Mouse (Mus musculus): ENCODE data around the gene Gca. TPM values are rescaled to one million over a fixed set of nuclear protein-coding genes. Genes with fewer than 3 reads are reported as not detected.

The Gca gene
- 2.8 and 3.6 TPM in 2 replicates for polyA plus RNA-seq (2016; fragmentation: Nextera tagmentation; extraction: Ambion mirVana)

DNA sequence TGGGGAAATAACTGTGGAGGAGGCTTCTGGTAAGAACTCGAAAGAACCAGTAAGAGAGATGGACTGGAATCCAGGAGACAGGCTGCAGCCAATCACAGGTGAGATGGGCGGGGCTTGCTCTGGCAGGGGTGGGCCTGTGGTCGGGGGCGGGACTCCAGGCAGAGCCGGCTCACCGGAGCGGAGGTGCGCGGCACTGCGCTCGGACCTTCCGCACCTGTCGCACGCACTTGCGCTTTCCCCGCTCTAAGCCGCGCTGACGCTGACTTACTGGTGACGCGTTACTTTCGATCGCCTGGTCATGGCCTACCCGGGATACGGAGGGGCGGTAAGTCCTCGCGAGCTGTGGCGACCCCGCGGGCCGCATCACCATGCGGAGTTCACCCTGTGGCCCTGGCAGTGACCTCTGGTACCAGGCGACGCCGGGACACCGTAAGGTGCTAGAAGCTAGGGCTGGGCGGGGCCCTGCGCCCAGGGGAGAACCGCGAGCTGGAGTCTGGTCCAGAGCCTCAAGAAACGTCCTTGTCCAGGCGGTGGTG is at the start of gene Gca:
Gene Gca, plus strand, starts transcription at position 151 of the 536 bp plus-strand sequence.
- no peaks in the 10 kb centered on the region for H3K36me3 ChIP-seq
- peak; percentile 98 for ATAC-seq (ENCODE audit: low FRiP score, low read depth)
- H3K9me3 ChIP-seq: no peaks in the 10 kb centered on the region
- peak within 1 kb of the TSS; percentile 55 for H3K9ac ChIP-seq (replicated peaks)
- H3K4me2 ChIP-seq (replicated peaks): peak within 1 kb of the TSS; percentile 93
- H3K4me1 ChIP-seq: no peaks in the 10 kb centered on the region
- WGBS: under 1% methylated on average over 43 of the region's 43 CpGs
- H3K4me3 ChIP-seq: peak within 1 kb of the TSS; percentile 67
- no peak within 1 kb of the TSS for H3K27ac ChIP-seq (replicated peaks)
- H3K27me3 ChIP-seq: no peaks in the 10 kb centered on the region

DNA sequence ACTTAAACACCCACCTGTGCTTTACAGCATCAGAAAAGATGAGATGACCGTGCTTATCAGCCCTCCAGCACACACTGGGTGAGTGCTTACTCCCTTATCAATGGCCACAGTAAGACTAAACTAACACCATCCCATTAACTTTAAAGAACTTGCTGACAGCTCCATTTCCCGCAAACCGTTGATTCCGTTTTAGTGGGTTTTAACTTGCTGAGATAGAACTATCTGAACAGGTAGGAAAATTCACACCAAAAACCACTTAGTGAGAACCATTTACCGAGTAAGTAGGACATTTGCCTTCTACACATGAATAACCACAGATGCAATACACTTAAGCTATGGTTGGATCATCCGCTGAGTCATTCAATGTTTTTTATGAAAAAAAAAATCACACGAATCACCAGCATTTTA is 45.1 kb upstream of the Gca start:
- H3K9me3 ChIP-seq: no peaks in the 10 kb centered on the region
- ATAC-seq (ENCODE audit: low FRiP score, low read depth): no peak
- no peak overlapping the region for H3K4me3 ChIP-seq

DNA sequence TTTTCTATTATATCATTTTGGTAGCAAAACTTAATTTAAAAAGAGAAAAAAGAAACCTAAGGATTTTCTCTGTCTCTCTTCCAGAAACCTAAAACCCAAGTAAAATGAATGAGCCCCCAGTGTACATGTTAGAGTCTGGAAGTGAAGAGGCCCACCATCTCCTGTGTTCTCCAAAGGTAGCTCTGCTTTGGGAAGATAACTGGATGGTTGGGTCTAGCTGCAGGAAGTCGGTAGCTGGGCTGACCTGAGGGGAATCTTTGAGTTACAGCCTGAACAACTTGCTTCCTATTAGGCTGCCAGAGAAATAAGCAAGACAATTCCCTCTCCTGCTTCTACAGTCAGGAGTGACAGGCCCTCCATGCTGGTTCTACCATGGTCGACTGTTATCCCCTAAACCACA is 44.4 kb upstream of the Gca start:
- H3K27ac ChIP-seq (replicated peaks): no peak overlapping the region
- no peak for ATAC-seq (ENCODE audit: low FRiP score, low read depth)
- H3K9me3 ChIP-seq: no peaks in the 10 kb centered on the region
- no peaks in the 10 kb centered on the region for H3K36me3 ChIP-seq
- H3K4me3 ChIP-seq: no peak overlapping the region
- H3K4me1 ChIP-seq: no peaks in the 10 kb centered on the region
- no peak overlapping the region for H3K9ac ChIP-seq (replicated peaks)
- no peak overlapping the region for H3K4me2 ChIP-seq (replicated peaks)
- 63% methylated on average over 2 of the region's 2 CpGs for WGBS
- no peaks in the 10 kb centered on the region for H3K27me3 ChIP-seq

More for the DNA sequence above, 45.1 kb upstream of the Gca start:
- Histone ChIP-seq H3K36me3 (no peaks in the 10 kb centered on the region), H3K27ac (replicated peaks) (no peak overlapping the region), H3K27me3 (no peaks in the 10 kb centered on the region), H3K9ac (replicated peaks) (no peak overlapping the region), H3K4me2 (replicated peaks) (no peak overlapping the region), H3K4me1 (no peaks in the 10 kb centered on the region)
- WGBS: 88% methylated on average over 7 of the region's 7 CpGs

DNA sequence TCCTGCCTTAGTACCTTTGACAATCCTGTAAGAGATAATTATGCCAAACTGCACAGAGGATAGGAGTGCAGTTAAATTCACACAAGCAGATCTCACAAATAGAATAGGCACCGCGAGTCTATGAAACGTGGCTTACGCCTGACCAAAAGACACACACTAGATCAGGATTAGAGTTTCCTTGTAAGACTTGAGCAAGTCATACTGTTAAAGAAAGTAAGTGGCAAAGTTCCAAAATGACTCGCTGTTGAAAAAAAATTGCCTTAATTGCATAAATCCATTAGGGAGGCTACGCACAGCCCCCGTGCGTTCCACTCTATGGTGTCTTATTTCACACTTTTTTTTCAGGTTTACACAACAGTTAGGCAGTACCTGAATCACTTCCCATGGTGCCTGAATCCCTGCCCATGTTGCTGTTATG is 41.1 kb upstream of the Gca start:
- Histone ChIP-seq H3K4me2 (replicated peaks) (no peak overlapping the region), H3K9ac (replicated peaks) (no peak overlapping the region), H3K27ac (replicated peaks) (no peak overlapping the region), H3K27me3 (no peaks in the 10 kb centered on the region), H3K36me3 (no peaks in the 10 kb centered on the region), H3K4me1 (no peaks in the 10 kb centered on the region), H3K9me3 (no peaks in the 10 kb centered on the region), H3K4me3 (no peak overlapping the region)
- ATAC-seq (ENCODE audit: low FRiP score, low read depth): no peak
- WGBS: 90% methylated on average over 8 of the region's 8 CpGs

DNA sequence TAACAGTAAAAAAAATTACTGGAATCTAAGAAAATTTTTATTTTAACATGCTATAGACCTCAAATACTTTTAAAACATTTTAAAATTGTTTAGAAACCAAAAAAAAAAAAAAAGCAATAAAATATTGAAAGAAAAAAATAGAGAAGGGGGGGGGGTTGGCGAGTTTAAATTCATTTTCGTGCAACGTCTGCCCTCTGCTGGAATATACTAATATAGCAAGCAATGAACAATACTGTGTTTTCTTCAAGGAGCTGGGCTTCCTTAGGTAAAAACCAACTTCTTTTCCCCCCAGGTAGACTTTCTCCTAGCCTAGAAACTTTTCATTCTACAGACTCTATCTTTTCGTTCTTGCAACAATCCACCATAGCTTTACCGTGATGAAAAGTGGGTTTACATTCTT is 36.4 kb upstream of the Gca start:
- WGBS: 13% methylated on average over 5 of the region's 5 CpGs
- ATAC-seq (ENCODE audit: low FRiP score, low read depth): no peak

DNA sequence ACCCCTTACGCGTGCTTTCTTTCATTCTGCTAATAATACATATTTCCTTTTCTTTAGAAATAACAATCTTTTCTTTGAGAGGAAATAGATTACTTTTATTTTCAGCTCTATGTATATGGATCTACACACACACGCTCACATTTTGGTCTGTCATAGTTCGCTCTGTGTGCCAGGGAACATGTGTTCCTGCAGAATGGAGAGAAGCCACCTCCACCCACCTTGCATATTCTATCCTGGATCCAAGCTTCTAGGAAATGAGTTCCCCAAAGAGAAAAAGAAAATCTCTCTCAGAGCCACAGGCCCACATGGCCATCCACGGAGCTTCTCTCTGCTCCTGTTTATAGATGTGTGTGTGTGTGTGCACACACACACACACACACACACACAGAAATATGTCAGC is 35.7 kb upstream of the Gca start:
- no peak for ATAC-seq (ENCODE audit: low FRiP score, low read depth)
- no peak overlapping the region for H3K9ac ChIP-seq (replicated peaks)
- H3K4me2 ChIP-seq (replicated peaks): no peak overlapping the region
- no peaks in the 10 kb centered on the region for H3K27me3 ChIP-seq
- H3K27ac ChIP-seq (replicated peaks): no peak overlapping the region
- H3K4me1 ChIP-seq: no peaks in the 10 kb centered on the region
- H3K9me3 ChIP-seq: no peaks in the 10 kb centered on the region
- no peaks in the 10 kb centered on the region for H3K36me3 ChIP-seq
- WGBS: 93% methylated on average over 5 of the region's 5 CpGs
- no peak overlapping the region for H3K4me3 ChIP-seq

More for the DNA sequence above, 36.4 kb upstream of the Gca start:
- Histone ChIP-seq H3K4me1 (no peaks in the 10 kb centered on the region), H3K27ac (replicated peaks) (no peak overlapping the region), H3K27me3 (no peaks in the 10 kb centered on the region), H3K9me3 (no peaks in the 10 kb centered on the region), H3K36me3 (no peaks in the 10 kb centered on the region), H3K9ac (replicated peaks) (no peak overlapping the region), H3K4me2 (replicated peaks) (no peak overlapping the region), H3K4me3 (no peak overlapping the region)

DNA sequence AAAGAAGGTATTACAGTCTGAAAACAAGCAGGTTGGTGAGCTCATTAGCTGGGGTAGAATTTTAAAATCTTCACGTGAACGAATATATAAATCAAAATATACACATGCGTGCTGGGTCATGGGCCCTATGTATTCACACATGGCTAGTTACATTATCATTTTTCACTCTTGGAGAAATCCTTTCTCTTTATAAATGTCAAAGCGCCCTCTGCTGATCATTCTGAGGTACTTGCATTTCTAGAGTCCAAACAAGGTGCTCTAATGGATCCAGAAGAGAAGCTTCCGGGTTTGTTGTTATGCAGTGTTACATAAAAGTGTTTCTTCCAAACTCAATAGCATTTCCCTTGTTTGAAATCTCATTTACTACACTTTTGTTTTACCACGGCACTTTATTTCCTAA is 33.6 kb upstream of the Gca start:
- no peak overlapping the region for H3K4me2 ChIP-seq (replicated peaks)
- no peak overlapping the region for H3K27ac ChIP-seq (replicated peaks)
- no peaks in the 10 kb centered on the region for H3K36me3 ChIP-seq
- H3K4me1 ChIP-seq: no peaks in the 10 kb centered on the region
- no peak overlapping the region for H3K4me3 ChIP-seq
- no peak for ATAC-seq (ENCODE audit: low FRiP score, low read depth)
- H3K9ac ChIP-seq (replicated peaks): no peak overlapping the region
- WGBS: 28% methylated on average over 6 of the region's 6 CpGs
- no peaks in the 10 kb centered on the region for H3K9me3 ChIP-seq
- H3K27me3 ChIP-seq: no peaks in the 10 kb centered on the region

DNA sequence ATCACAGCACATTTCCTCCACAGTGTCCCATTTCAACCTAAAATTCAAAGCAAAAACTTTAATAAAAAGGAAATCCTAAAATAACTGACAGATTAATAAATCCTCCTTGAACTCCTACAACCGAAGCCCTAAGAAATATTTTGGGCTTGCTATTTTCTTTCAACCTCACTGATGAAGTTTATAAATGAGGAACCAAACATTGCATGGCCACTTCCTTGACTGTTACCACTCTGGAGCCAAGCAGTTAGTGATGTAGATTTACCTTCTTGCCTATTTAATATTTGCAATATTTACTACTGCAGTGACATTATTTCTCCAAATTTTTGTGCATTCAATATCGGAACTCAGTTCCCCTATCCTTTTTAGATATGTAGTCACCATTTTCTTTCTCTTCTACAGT is 24.2 kb upstream of the Gca start:
- Histone ChIP-seq H3K4me1 (no peaks in the 10 kb centered on the region), H3K27ac (replicated peaks) (no peak overlapping the region), H3K4me3 (no peak overlapping the region), H3K4me2 (replicated peaks) (no peak overlapping the region), H3K9ac (replicated peaks) (no peak overlapping the region), H3K36me3 (no peaks in the 10 kb centered on the region), H3K27me3 (peaks cover 3% of the 10 kb centered on the region; the same call in 1 of the 2 replicates), H3K9me3 (no peaks in the 10 kb centered on the region)
- 89% methylated on average over 2 of the region's 2 CpGs for WGBS
- no peak for ATAC-seq (ENCODE audit: low FRiP score, low read depth)

DNA sequence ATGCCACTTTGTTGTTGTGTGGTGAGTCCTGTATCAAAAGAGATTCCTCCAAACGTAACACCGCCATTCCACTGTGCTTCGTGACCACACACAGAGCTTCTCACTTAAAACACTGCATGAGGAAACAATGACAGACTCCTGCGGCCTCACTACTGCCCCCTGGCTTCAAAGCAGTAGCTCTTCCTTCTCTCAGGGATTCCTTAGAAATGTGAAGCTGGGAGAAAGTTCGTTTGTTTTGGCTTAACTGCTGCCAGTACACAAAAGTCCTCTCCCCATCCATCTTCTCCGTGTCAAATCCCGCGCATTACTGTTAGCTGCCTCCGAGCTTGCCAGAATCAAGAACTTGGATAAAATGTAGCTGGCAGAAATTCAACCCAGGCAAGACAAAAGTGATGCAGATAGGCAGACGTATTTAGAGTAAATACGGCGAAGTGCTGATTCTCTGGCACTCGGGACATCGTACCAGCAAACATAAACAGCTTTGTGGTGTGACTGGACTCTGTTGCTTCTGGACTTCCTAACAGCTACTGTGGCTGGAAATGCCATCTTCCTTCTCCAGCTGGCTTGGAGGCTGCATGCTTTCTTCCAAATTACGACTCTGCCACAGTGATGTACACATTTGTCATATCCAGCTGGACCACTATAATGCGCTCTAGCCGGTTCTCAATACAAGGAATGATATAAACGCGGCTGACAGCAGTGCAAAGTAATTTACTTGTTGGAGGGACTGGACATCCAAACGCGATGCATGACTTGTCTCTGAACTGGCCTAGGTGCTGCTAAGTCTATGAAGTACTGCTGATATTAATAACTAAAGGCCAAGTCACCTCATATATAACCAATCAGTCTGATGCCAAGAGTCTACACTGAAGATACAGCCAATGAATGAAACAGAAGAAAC is 20.4 kb upstream of the Gca start:
- H3K9ac ChIP-seq (replicated peaks): no peak overlapping the region
- WGBS: 58% methylated on average over 21 of the region's 21 CpGs
- H3K4me1 ChIP-seq: peaks cover 15% of the 10 kb centered on the region
- no peak for ATAC-seq (ENCODE audit: low FRiP score, low read depth)
- H3K36me3 ChIP-seq: no peaks in the 10 kb centered on the region
- no peak overlapping the region for H3K4me3 ChIP-seq
- no peaks in the 10 kb centered on the region for H3K9me3 ChIP-seq
- H3K27ac ChIP-seq (replicated peaks): no peak overlapping the region
- no peak overlapping the region for H3K4me2 ChIP-seq (replicated peaks)
- H3K27me3 ChIP-seq: peaks cover 13% of the 10 kb centered on the region

DNA sequence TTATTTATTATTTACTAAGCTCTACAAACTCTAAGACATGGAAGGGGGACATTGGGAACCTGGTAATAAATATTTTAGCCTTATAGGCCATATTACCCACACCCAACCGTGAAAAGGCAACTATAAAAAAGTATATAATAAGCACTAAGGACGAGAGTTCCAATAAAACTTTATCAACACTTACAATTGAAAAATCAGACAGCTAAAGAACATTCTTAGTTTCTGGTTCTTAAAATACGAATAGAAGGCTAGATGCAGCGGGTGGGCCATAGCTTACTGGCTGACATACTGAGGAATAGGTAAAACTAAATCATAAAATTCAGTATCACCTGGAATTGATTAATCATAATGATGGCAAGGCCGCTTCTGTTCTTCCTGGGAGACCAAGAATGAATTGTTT is 19.2 kb upstream of the Gca start:
- Histone ChIP-seq H3K27ac (replicated peaks) (no peak overlapping the region), H3K27me3 (peaks cover 13% of the 10 kb centered on the region), H3K36me3 (no peaks in the 10 kb centered on the region), H3K9me3 (no peaks in the 10 kb centered on the region), H3K9ac (replicated peaks) (no peak overlapping the region), H3K4me3 (no peak overlapping the region), H3K4me1 (peaks cover 15% of the 10 kb centered on the region), H3K4me2 (replicated peaks) (no peak overlapping the region)
- 91% methylated on average over 5 of the region's 5 CpGs for WGBS
- no peak for ATAC-seq (ENCODE audit: low FRiP score, low read depth)

DNA sequence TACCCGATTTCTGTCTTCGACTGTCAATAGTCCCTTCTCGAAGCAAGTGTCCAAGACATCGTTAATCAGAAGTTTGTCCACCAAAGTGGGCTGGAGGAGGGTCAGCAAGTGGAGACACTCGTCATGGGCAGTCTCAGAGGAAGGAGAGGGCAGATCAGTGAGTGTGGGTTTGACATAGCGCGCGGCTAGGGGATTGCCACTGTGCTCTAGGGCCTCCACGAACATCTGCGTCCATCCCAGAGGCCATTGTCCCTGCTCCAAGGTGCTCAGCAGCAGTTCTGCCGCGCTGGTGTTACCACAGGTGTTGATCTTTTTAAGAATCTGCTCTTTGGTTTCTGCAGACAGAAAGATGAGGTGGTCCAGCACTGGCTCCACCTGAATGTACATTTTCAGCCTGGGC is 18.6 kb upstream of the Gca start:
- H3K4me1 ChIP-seq: peaks cover 15% of the 10 kb centered on the region
- 44% methylated on average over 12 of the region's 12 CpGs for WGBS
- peak overlapping the region; percentile 49 for H3K4me3 ChIP-seq
- 0 out of 2 replicates have a peak overlapping the region, but pooled peaks have one; percentile 59 for H3K9ac ChIP-seq (replicated peaks)
- H3K36me3 ChIP-seq: no peaks in the 10 kb centered on the region
- H3K9me3 ChIP-seq: no peaks in the 10 kb centered on the region
- peaks cover 13% of the 10 kb centered on the region for H3K27me3 ChIP-seq
- H3K4me2 ChIP-seq (replicated peaks): peak overlapping the region; percentile 72
- no peak overlapping the region for H3K27ac ChIP-seq (replicated peaks)
- ATAC-seq (ENCODE audit: low FRiP score, low read depth): peak; percentile 43; the same call in 1 of the 2 replicates

DNA sequence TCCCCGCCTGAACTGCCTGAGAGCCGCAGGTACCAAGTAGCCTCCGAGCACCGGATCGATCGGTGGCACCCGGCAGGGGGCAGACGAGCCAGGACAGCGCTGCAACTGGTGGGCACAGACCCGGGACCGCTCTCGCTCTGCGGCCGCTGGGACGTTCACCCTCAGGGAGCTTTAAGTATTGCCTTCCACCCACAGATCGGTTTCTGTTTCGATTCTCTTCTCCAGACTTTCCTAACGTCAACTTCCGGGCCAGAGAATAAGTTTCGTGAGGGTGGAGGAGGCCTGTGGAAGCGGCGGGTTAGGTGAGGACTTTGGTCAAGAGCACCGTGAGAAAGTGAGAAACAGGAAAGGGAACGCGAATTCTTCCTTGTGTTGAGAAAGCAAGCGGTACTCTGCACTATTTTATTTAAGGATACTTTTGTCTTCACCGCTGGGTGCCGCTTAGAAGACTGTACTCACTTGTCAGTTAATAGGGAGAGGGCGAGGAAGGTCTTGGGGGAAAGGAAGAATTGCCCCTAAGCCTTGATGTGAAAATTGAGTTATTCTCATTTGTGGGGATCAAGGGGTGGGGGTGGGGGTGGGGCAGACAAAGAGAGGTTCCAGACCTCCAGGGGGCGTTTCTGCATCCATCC is 18.0 kb upstream of the Gca start, which contains the start of gene Ifih1:
Gene Ifih1, minus strand, starts transcription at position 242 of the 632 bp plus-strand sequence.
- H3K9ac ChIP-seq (replicated peaks): peak within 1 kb of the TSS; percentile 59
- under 1% methylated on average over 30 of the region's 30 CpGs for WGBS
- ATAC-seq (ENCODE audit: low FRiP score, low read depth): peak; percentile 90
- H3K4me1 ChIP-seq: peaks cover 15% of the 10 kb centered on the region
- peak within 1 kb of the TSS; percentile 72 for H3K4me2 ChIP-seq (replicated peaks)
- no peaks in the 10 kb centered on the region for H3K36me3 ChIP-seq
- H3K27me3 ChIP-seq: peaks cover 13% of the 10 kb centered on the region
- no peaks in the 10 kb centered on the region for H3K9me3 ChIP-seq
- H3K4me3 ChIP-seq: peak within 1 kb of the TSS; percentile 49
- H3K27ac ChIP-seq (replicated peaks): no peak within 1 kb of the TSS

Measured in midbrain, embryonic 12.5 days (tissue).